8 mouse cellular contexts compared by ENCODE assay signal in the genomic region with DNA sequence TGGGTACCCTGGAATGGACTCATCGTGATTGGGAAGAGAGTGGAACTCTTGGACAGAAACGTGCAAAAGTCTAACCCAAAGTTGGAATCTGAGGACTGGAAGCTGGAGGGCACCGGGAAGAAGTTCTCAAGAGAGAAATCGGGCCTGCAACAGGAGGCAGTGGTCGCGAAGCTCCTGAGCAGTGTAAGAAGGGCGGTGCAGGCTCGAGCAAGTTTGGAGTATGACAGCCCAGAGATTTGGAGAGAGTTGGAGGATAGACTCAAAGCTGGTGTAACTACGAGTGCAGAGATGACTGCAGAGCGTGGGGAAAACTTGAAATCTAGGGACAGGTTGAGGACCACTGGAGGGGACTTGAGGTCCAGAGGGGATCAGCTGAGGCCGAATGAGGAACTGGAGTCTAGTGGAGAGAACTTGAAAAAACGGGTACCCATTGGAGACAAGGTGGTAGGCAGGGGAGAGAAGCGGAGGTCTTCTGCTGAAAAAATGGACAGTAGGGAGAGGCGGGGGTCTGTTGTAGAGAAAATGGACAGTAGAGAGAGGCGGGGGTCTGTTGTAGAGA. TPM values are rescaled to one million over a fixed set of nuclear protein-coding genes. Genes with fewer than 3 reads are reported as not detected.
DNase-seq lines count a peak whose midpoint lies in the region; ATAC-seq and TF ChIP-seq lines count a peak whose summit lies in the region.

No protein-coding gene starts in this region.

- peaks cover 20% of the 10 kb centered on the region for H3K4me1 ChIP-seq in lung, embryonic 16.5 days (replicated peaks; ENCODE audit: control insufficient read depth, insufficient read depth, low read length)
- 0 out of 2 replicates have a peak, but pooled peaks cover 6% of the 10 kb centered on the region for H3K4me1 ChIP-seq in embryonic facial prominence, embryonic 14.5 days (ENCODE audit: control insufficient read depth, insufficient read depth, low read length)
- H3K4me1 ChIP-seq in limb, embryonic 10.5 days = peaks cover 22% of the 10 kb centered on the region
- peaks cover 8% of the 10 kb centered on the region for H3K4me1 ChIP-seq in olfactory bulb, adult 2 months (ENCODE audit: control insufficient read depth, insufficient read depth, low read length)

- H3K36me3 ChIP-seq in lung, embryonic 16.5 days (ENCODE audit: control insufficient read depth, insufficient read depth, low read length) = no peaks in the 10 kb centered on the region
- H3K36me3 ChIP-seq in embryonic facial prominence, embryonic 14.5 days (ENCODE audit: control insufficient read depth, insufficient read depth, low read length) = no peaks in the 10 kb centered on the region
- H3K36me3 ChIP-seq in limb, embryonic 10.5 days = no peaks in the 10 kb centered on the region

- H3K4me2 ChIP-seq in lung, embryonic 16.5 days (ENCODE audit: low read depth, low read length) = peak overlapping the region; percentile 75
- peak overlapping the region; percentile 80 for H3K4me2 ChIP-seq in embryonic facial prominence, embryonic 14.5 days (ENCODE audit: low read depth, low read length)

- ATAC-seq in lung, embryonic 16.5 days (ENCODE audit: low read depth) = peak; percentile 7; the same call in 1 of the 2 replicates
- ATAC-seq in embryonic facial prominence, embryonic 14.5 days (ENCODE audit: low read depth) = no peak

- peak overlapping the region; percentile 53 for H3K4me3 ChIP-seq in lung, embryonic 16.5 days (ENCODE audit: low read length)
- H3K4me3 ChIP-seq in embryonic facial prominence, embryonic 14.5 days (ENCODE audit: low read depth, low read length) = peak overlapping the region; percentile 48
- peak overlapping the region; percentile 54 for H3K4me3 ChIP-seq in limb, embryonic 10.5 days
- peak overlapping the region; percentile 60 for H3K4me3 ChIP-seq in olfactory bulb, adult 2 months (ENCODE audit: insufficient read depth, low read depth, low read length)

- no peaks in the 10 kb centered on the region for H3K9me3 ChIP-seq in lung, embryonic 16.5 days (ENCODE audit: control insufficient read depth, low read length)
- peaks cover 11% of the 10 kb centered on the region for H3K9me3 ChIP-seq in embryonic facial prominence, embryonic 14.5 days (ENCODE audit: control insufficient read depth, low read length)
- H3K9me3 ChIP-seq in limb, embryonic 10.5 days (replicated peaks) = no peaks in the 10 kb centered on the region

- H3K9ac ChIP-seq in lung, embryonic 16.5 days (ENCODE audit: low read length) = peak overlapping the region; percentile 69
- peak overlapping the region; percentile 65 for H3K9ac ChIP-seq in embryonic facial prominence, embryonic 14.5 days (ENCODE audit: low read depth, low read length)

- 45% methylated on average over 15 of the region's 15 CpGs for WGBS in lung, embryonic 16.5 days
- WGBS in embryonic facial prominence, embryonic 14.5 days = 53% methylated on average over 15 of the region's 15 CpGs
- whole genome bisulfite sequencing in limb, embryonic 10.5 days = 47% methylated on average over 15 of the region's 15 CpGs
- 44% methylated on average over 15 of the region's 15 CpGs for WGBS in olfactory bulb, adult 2 months

- no peak for TF ChIP-seq POLR2A in olfactory bulb, adult 2 months (IDR thresholded peaks at IDR 0.05; ENCODE audit: insufficient read depth, low read depth, low read length)

- no peak for DNase-seq in lung, adult 18-20 months
- no peak for DNase-seq in embryonic facial prominence, embryonic 14.5 days (ENCODE audit: low spot score)
- DNase-seq in limb, embryonic 10.5 days (ENCODE audit: low spot score) = no peak
- DNase-seq in gastrocnemius, postnatal 10 days = no peak
- DNase-seq in frontal cortex, postnatal 14 days (ENCODE audit: low spot score in 2 of 2) = no peak
- no peak for DNase-seq in right cerebral cortex, postnatal 25 days

- H3K27ac ChIP-seq in lung, embryonic 16.5 days (ENCODE audit: low read length) = peak overlapping the region; percentile 9; the same call in 1 of the 2 replicates
- H3K27ac ChIP-seq in embryonic facial prominence, embryonic 14.5 days (replicated peaks; ENCODE audit: low read depth, low read length) = no peak overlapping the region
- H3K27ac ChIP-seq in limb, embryonic 10.5 days = peak overlapping the region; percentile 81
- H3K27ac ChIP-seq in olfactory bulb, adult 2 months (ENCODE audit: insufficient read depth, low read depth, low read length) = peak overlapping the region; percentile 35; the same call in 1 of the 2 replicates

- TF ChIP-seq CTCF in olfactory bulb, adult 2 months (IDR thresholded peaks at IDR 0.05; ENCODE audit: insufficient read depth, low read depth, low read length) = no peak

- H3K27me3 ChIP-seq in lung, embryonic 16.5 days (ENCODE audit: control insufficient read depth, insufficient read depth, low read depth, low read length) = no peaks in the 10 kb centered on the region
- no peaks in the 10 kb centered on the region for H3K27me3 ChIP-seq in embryonic facial prominence, embryonic 14.5 days (replicated peaks; ENCODE audit: control insufficient read depth, insufficient read depth, low read length)
- H3K27me3 ChIP-seq in limb, embryonic 10.5 days (ENCODE audit: low read depth, poor library complexity, severe bottlenecking) = no peaks in the 10 kb centered on the region

RNA-seq across cellular contexts. Expression of gene Snx32, which starts 0.8 kb away (rescaled TPM):
- 7.4 and 7.7 TPM in 2 replicates for polyA plus RNA-seq in lung, embryonic 16.5 days (2015; fragmentation: Nextera tagmentation; extraction: Ambion mirVana)
- polyA plus RNA-seq in embryonic facial prominence, embryonic 14.5 days (2014; fragmentation: Nextera tagmentation; extraction: Ambion mirVana) = 10.7 and 13.2 TPM in 2 replicates
- polyA plus RNA-seq in limb, embryonic 10.5 days (2016; fragmentation: Nextera tagmentation; extraction: Ambion mirVana) = 4.1 and 7.0 TPM in 2 replicates
- not detected in 2 replicates for polyA plus RNA-seq in olfactory bulb, adult 2 months (2012; ENCODE audit: insufficient read depth, insufficient read length, low replicate concordance, missing spikeins)
- 1 to 10 TPM; 5.1 to 7.2 TPM for total RNA-seq in gastrocnemius, postnatal 10 days (2021)

RNA-seq across cellular contexts. Expression of gene 1700020D05Rik, which starts 7.6 kb away (rescaled TPM):
- polyA plus RNA-seq in lung, embryonic 16.5 days (2015; fragmentation: Nextera tagmentation; extraction: Ambion mirVana) = not detected in 2 replicates
- not detected in 2 replicates for polyA plus RNA-seq in embryonic facial prominence, embryonic 14.5 days (2014; fragmentation: Nextera tagmentation; extraction: Ambion mirVana)
- polyA plus RNA-seq in limb, embryonic 10.5 days (2016; fragmentation: Nextera tagmentation; extraction: Ambion mirVana) = not detected in 2 replicates
- polyA plus RNA-seq in olfactory bulb, adult 2 months (2012; ENCODE audit: insufficient read depth, insufficient read length, low replicate concordance, missing spikeins) = not detected in 2 replicates
- total RNA-seq in gastrocnemius, postnatal 10 days (2021) = 1 to 10 TPM in 1 of 2 experiments, under 1 TPM in 1; 0.47 to 1.4 TPM

RNA-seq across cellular contexts. Expression of gene Cfl1, which starts 20.9 kb away (rescaled TPM):
- polyA plus RNA-seq in lung, embryonic 16.5 days (2015; fragmentation: Nextera tagmentation; extraction: Ambion mirVana) = 2,553 and 2,793 TPM in 2 replicates
- 2,353 and 2,499 TPM in 2 replicates for polyA plus RNA-seq in embryonic facial prominence, embryonic 14.5 days (2014; fragmentation: Nextera tagmentation; extraction: Ambion mirVana)
- polyA plus RNA-seq in limb, embryonic 10.5 days (2016; fragmentation: Nextera tagmentation; extraction: Ambion mirVana) = 3,106 and 3,128 TPM in 2 replicates
- polyA plus RNA-seq in olfactory bulb, adult 2 months (2012; ENCODE audit: insufficient read depth, insufficient read length, low replicate concordance, missing spikeins) = 1,186 and 1,283 TPM in 2 replicates
- 100 to 1,000 TPM; 305 to 378 TPM for total RNA-seq in gastrocnemius, postnatal 10 days (2021)

RNA-seq across cellular contexts. Expression of gene Mus81, which starts 23.0 kb away (rescaled TPM):
- polyA plus RNA-seq in lung, embryonic 16.5 days (2015; fragmentation: Nextera tagmentation; extraction: Ambion mirVana) = 45.7 and 51.4 TPM in 2 replicates
- polyA plus RNA-seq in embryonic facial prominence, embryonic 14.5 days (2014; fragmentation: Nextera tagmentation; extraction: Ambion mirVana) = 38.0 and 39.6 TPM in 2 replicates
- 38.2 and 40.4 TPM in 2 replicates for polyA plus RNA-seq in limb, embryonic 10.5 days (2016; fragmentation: Nextera tagmentation; extraction: Ambion mirVana)
- not detected in 2 replicates for polyA plus RNA-seq in olfactory bulb, adult 2 months (2012; ENCODE audit: insufficient read depth, insufficient read length, low replicate concordance, missing spikeins)
- 10 to 100 TPM; 24.7 to 29.9 TPM for total RNA-seq in gastrocnemius, postnatal 10 days (2021)

RNA-seq across cellular contexts. Expression of gene Efemp2, which starts 37.4 kb away (rescaled TPM):
- polyA plus RNA-seq in lung, embryonic 16.5 days (2015; fragmentation: Nextera tagmentation; extraction: Ambion mirVana) = 197 and 200 TPM in 2 replicates
- polyA plus RNA-seq in embryonic facial prominence, embryonic 14.5 days (2014; fragmentation: Nextera tagmentation; extraction: Ambion mirVana) = 175 and 190 TPM in 2 replicates
- polyA plus RNA-seq in limb, embryonic 10.5 days (2016; fragmentation: Nextera tagmentation; extraction: Ambion mirVana) = 85.6 and 99.7 TPM in 2 replicates
- not detected in 2 replicates for polyA plus RNA-seq in olfactory bulb, adult 2 months (2012; ENCODE audit: insufficient read depth, insufficient read length, low replicate concordance, missing spikeins)
- total RNA-seq in gastrocnemius, postnatal 10 days (2021) = 10 to 100 TPM; 29.9 to 42.9 TPM
